Mouse (Mus musculus): ENCODE results near the gene Dld. TPM values are rescaled to one million over a fixed set of nuclear protein-coding genes. Genes with fewer than 3 reads are reported as not detected.

Dld gene
- polyA plus RNA-seq, 1 experiment from 2014 or later = 126 TPM

DNA sequence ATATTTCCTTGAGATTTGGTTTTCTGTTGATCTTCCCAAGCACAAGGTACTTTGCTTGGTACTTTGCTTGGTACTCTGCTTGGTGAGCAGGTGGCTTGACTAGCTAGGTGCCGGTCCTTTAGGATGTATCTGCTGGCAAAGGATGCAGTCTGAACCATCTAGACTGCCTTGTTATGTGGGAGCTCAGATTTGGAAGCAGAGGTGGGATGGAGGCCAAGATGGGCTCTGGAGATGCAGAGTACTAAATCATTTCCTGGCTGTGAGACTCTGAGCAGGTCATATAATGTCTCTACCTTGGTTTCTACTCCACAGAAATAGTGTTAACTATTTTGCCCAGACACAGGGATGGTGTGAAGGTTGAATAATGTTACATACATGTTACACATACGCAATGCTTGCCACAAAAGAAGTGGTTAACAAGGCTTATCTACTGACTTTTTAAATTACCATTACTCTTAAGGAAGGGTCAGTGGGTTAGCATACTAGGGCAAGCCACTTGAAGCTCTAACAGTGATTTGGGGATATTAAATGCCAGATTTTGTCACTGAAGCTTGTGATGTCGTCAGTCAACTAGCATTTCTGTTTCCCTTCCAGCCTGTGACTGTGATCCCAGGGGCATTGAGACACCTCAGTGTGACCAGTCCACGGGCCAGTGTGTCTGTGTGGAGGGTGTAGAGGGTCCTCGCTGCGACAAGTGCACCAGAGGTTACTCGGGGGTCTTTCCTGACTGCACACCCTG is 33.4 kb downstream of the Dld start:
- no peaks in the 10 kb centered on the region; the same call in 1 of the 2 replicates for H3K36me3 ChIP-seq (ENCODE audit: poor library complexity, severe bottlenecking)
- H3K9ac ChIP-seq = no peak overlapping the region
- no peak overlapping the region for H3K27ac ChIP-seq
- no peak overlapping the region for H3K4me2 ChIP-seq
- H3K4me1 ChIP-seq = peaks cover 7% of the 10 kb centered on the region; the same call in 1 of the 2 replicates
- no peak overlapping the region for H3K4me3 ChIP-seq
- ATAC-seq = no peak
- no peaks in the 10 kb centered on the region for H3K27me3 ChIP-seq
- 94% methylated on average over 7 of the region's 7 CpGs for WGBS
- no peaks in the 10 kb centered on the region for H3K9me3 ChIP-seq (replicated peaks)

GRCm38 (mm10) chr12:31315961-31316360 is 35.3 kb downstream of the Dld start:
- no peak for ATAC-seq
- Histone ChIP-seq H3K27ac (no peak overlapping the region), H3K4me1 (peaks cover 7% of the 10 kb centered on the region; the same call in 1 of the 2 replicates), H3K4me2 (no peak overlapping the region), H3K4me3 (no peak overlapping the region), H3K9ac (no peak overlapping the region), H3K9me3 (replicated peaks) (no peaks in the 10 kb centered on the region), H3K36me3 (ENCODE audit: poor library complexity, severe bottlenecking) (no peaks in the 10 kb centered on the region; the same call in 1 of the 2 replicates), H3K27me3 (no peaks in the 10 kb centered on the region)
- 76% methylated on average over 6 of the region's 6 CpGs for WGBS

DNA sequence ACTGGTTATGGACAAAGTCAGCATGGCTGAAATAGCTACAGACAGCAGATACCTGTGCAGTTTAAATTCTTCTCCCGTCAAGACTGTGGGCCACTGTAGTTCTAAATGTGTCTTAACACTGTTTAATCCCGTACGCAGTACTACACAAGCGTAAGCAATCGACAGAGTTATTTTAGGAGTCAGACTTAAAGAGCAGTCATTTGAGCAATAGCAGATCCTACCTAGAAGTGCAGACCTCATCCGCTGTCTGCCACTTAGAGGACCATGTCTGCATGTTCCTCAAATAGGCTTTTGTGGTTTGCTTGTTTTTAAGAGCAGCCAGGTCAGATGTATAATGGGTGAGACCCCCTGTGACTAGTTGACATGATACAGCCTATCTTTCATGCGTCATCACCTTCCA is 36.9 kb downstream of the Dld start:
- 96% methylated on average over 7 of the region's 7 CpGs for WGBS
- ATAC-seq = no peak
- no peak overlapping the region for H3K4me2 ChIP-seq
- no peaks in the 10 kb centered on the region for H3K27me3 ChIP-seq
- H3K4me3 ChIP-seq = no peak overlapping the region
- H3K36me3 ChIP-seq (ENCODE audit: poor library complexity, severe bottlenecking) = no peaks in the 10 kb centered on the region; the same call in 1 of the 2 replicates
- H3K27ac ChIP-seq = no peak overlapping the region
- H3K9ac ChIP-seq = no peak overlapping the region
- peaks cover 7% of the 10 kb centered on the region; the same call in 1 of the 2 replicates for H3K4me1 ChIP-seq
- no peaks in the 10 kb centered on the region for H3K9me3 ChIP-seq (replicated peaks)

DNA sequence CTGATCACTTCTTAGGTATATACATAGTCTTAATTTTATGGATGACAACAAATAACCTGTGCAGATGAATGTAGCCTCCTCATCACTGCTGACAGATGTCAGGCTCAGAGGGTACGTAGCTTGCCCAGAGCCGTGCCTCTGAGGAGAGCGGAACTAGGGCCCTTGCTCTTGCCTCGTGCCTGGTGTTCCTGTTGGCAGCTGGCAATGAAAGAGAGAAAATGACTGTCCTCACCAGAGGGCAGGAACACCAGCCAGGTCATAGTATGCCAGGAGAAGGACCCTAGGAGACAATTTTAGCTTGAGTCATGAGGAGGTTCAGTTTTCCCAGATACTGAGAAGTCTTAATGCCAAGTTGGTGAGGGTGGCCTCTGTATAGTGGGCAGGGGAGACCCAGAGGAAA is 38.1 kb downstream of the Dld start:
- Histone ChIP-seq H3K27me3 (no peaks in the 10 kb centered on the region), H3K27ac (no peak overlapping the region), H3K4me3 (no peak overlapping the region), H3K9ac (no peak overlapping the region), H3K9me3 (replicated peaks) (no peaks in the 10 kb centered on the region), H3K36me3 (ENCODE audit: poor library complexity, severe bottlenecking) (no peaks in the 10 kb centered on the region; the same call in 1 of the 2 replicates), H3K4me1 (no peaks in the 10 kb centered on the region), H3K4me2 (no peak overlapping the region)
- no peak for ATAC-seq
- whole genome bisulfite sequencing = 94% methylated on average over 4 of the region's 4 CpGs

DNA sequence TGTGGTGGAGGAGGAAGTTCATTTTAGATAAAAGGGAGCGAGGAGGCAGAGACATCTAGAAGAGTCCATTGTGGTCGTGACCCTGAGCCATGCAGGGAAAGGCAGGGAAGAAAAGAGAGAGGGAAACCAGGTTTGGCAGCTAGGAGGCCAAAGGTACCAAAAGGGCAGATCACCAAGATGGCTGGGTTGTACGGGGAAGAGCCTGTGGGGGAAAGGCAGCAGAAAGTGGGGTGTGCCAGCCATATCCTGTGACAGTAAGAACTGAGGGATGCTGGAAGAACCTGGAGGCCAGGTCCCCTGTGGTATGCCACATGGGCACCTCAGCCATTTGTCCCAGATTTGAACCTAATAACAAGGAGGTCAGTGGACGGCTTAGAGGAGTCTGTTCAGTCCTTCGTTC is 39.0 kb downstream of the Dld start:
- H3K9me3 ChIP-seq (replicated peaks) = no peaks in the 10 kb centered on the region
- H3K4me3 ChIP-seq = no peak overlapping the region
- 93% methylated on average over 5 of the region's 5 CpGs for WGBS
- H3K9ac ChIP-seq = no peak overlapping the region
- H3K4me2 ChIP-seq = no peak overlapping the region
- H3K36me3 ChIP-seq (ENCODE audit: poor library complexity, severe bottlenecking) = no peaks in the 10 kb centered on the region; the same call in 1 of the 2 replicates
- no peaks in the 10 kb centered on the region for H3K27me3 ChIP-seq
- no peak for ATAC-seq
- H3K4me1 ChIP-seq = no peaks in the 10 kb centered on the region
- no peak overlapping the region for H3K27ac ChIP-seq

- ATAC-seq = no peak
- Histone ChIP-seq H3K27ac (no peak overlapping the region), H3K4me2 (no peak overlapping the region), H3K27me3 (no peaks in the 10 kb centered on the region), H3K36me3 (ENCODE audit: poor library complexity, severe bottlenecking) (no peaks in the 10 kb centered on the region; the same call in 1 of the 2 replicates), H3K4me1 (no peaks in the 10 kb centered on the region), H3K9me3 (replicated peaks) (no peaks in the 10 kb centered on the region), H3K4me3 (no peak overlapping the region), H3K9ac (no peak overlapping the region)
- 86% methylated on average over 9 of the region's 9 CpGs for WGBS
Measured at GRCm38 (mm10) chr12:31311671-31312265, 39.5 kb downstream of the Dld start.

DNA sequence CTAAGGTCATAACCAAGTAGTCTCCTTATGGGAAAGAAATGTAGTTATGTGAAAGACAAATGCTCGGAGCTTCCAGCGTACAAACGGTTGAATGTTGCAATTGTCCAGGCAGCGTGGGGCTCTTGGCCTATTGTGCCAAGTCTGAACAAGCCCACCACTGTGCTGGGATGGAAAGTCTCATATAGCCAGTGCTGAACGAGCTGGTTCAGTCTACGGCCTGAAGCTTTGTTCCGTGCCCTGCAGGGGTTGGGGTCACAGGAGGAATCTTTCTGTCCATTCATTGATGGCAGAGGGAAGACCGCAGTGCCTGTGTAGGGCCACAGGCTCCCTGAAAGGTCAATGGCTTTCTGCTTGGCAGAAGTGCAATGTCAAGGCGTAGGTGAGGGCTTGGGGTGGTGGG is 40.6 kb downstream of the Dld start:
- Histone ChIP-seq H3K27me3 (no peaks in the 10 kb centered on the region), H3K4me3 (no peak overlapping the region), H3K9me3 (replicated peaks) (no peaks in the 10 kb centered on the region), H3K4me2 (no peak overlapping the region), H3K36me3 (ENCODE audit: poor library complexity, severe bottlenecking) (no peaks in the 10 kb centered on the region; the same call in 1 of the 2 replicates), H3K9ac (no peak overlapping the region), H3K4me1 (no peaks in the 10 kb centered on the region), H3K27ac (no peak overlapping the region)
- 34% methylated on average over 9 of the region's 9 CpGs for WGBS
- no peak for ATAC-seq

DNA sequence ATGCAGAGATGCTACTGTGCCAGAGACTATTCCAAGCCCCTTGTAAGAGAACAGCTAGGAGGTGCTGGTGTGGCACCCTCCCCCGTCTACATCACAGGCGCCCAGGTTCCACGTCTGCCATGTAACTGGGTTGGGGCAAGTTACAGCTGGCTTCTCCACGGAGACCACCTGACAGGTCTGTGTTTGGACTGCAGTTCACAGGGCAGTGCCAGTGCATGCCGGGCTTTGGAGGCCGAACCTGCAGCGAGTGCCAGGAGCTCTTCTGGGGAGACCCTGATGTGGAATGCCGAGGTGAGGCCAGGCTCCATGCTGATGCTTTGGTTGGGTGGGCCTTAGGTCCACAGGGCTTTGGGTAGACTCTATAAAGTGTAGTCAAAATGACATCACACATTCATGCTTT is 43.5 kb downstream of the Dld start:
- Histone ChIP-seq H3K27ac (no peak overlapping the region), H3K36me3 (ENCODE audit: poor library complexity, severe bottlenecking) (no peaks in the 10 kb centered on the region), H3K27me3 (no peaks in the 10 kb centered on the region), H3K4me2 (no peak overlapping the region), H3K4me3 (no peak overlapping the region), H3K4me1 (0 out of 2 replicates have a peak, but pooled peaks cover 5% of the 10 kb centered on the region), H3K9ac (no peak overlapping the region), H3K9me3 (replicated peaks) (no peaks in the 10 kb centered on the region)
- ATAC-seq = no peak
- 94% methylated on average over 8 of the region's 8 CpGs for WGBS

DNA sequence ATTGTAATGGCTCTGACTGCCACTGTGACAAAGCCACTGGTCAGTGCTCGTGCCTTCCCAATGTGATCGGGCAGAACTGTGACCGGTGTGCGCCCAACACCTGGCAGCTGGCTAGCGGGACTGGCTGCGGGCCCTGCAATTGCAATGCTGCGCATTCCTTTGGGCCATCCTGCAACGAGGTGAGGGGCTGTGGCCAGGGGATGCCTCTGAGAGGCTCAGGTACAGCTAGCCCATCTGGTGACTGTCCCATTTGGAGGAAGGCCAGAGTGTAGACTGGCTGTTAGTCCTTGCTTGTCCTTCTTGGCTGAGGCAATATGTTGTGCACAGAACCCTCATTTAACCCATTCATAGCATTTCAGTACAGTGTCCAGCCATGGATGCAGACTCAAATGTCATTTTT is 44.2 kb downstream of the Dld start:
- Histone ChIP-seq H3K27ac (no peak overlapping the region), H3K9ac (no peak overlapping the region), H3K27me3 (no peaks in the 10 kb centered on the region), H3K36me3 (ENCODE audit: poor library complexity, severe bottlenecking) (no peaks in the 10 kb centered on the region), H3K4me2 (no peak overlapping the region), H3K9me3 (replicated peaks) (no peaks in the 10 kb centered on the region), H3K4me1 (0 out of 2 replicates have a peak, but pooled peaks cover 10% of the 10 kb centered on the region), H3K4me3 (no peak overlapping the region)
- ATAC-seq = no peak
- 93% methylated on average over 8 of the region's 8 CpGs for WGBS

DNA sequence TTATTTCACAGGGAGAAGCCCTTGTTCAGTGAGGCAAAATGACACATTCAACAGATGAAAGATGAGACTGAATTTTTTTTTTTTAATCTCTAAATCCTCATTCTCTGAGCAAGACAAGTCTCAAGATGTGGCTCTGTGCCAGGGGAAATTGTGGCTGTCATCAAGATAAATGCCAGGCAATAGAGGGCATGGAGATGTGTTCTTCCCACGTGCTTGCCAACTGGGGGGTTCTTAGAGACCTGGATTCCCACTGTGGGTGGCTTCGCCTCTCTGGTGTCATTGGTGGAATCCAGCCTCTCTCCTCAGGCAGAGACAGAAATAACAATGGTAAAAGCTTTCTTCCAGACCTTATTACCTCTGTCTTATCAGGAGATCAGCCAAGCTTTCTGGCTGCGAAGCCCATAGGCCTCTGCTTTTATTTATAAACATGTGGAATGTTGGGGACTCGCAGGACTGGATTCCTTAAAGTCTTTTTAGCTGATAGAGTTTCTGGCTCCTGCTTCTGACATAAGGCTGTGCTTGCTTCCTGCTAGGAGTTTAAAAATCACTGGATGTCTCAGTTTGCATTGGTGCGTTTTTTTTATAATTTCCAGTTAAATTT is 45.1 kb downstream of the Dld start:
- no peaks in the 10 kb centered on the region for H3K27me3 ChIP-seq
- no peak overlapping the region for H3K9ac ChIP-seq
- 75% methylated on average over 5 of the region's 5 CpGs for WGBS
- H3K4me2 ChIP-seq = no peak overlapping the region
- H3K36me3 ChIP-seq (ENCODE audit: poor library complexity, severe bottlenecking) = no peaks in the 10 kb centered on the region
- no peaks in the 10 kb centered on the region for H3K9me3 ChIP-seq (replicated peaks)
- H3K4me1 ChIP-seq = 0 out of 2 replicates have a peak, but pooled peaks cover 10% of the 10 kb centered on the region
- no peak overlapping the region for H3K27ac ChIP-seq
- no peak overlapping the region for H3K4me3 ChIP-seq
- no peak for ATAC-seq

GRCm38 (mm10) chr12:31302766-31303511 is 48.3 kb downstream of the Dld start:
- no peaks in the 10 kb centered on the region for H3K27me3 ChIP-seq
- no peak overlapping the region for H3K4me3 ChIP-seq
- 0 out of 2 replicates have a peak, but pooled peaks cover 10% of the 10 kb centered on the region for H3K4me1 ChIP-seq
- no peaks in the 10 kb centered on the region for H3K36me3 ChIP-seq (ENCODE audit: poor library complexity, severe bottlenecking)
- H3K9me3 ChIP-seq (replicated peaks) = no peaks in the 10 kb centered on the region
- H3K9ac ChIP-seq = no peak overlapping the region
- no peak overlapping the region for H3K27ac ChIP-seq
- no peak overlapping the region for H3K4me2 ChIP-seq
- 77% methylated on average over 16 of the region's 16 CpGs for WGBS
- peak; percentile 70; the same call in 1 of the 2 replicates for ATAC-seq

GRCm38 (mm10) chr12:31302266-31302665 is 49.0 kb downstream of the Dld start:
- ATAC-seq = 0 out of 2 replicates have a peak, but pooled peaks have one; percentile 43
- Histone ChIP-seq H3K4me2 (no peak overlapping the region), H3K9ac (no peak overlapping the region), H3K4me3 (no peak overlapping the region), H3K27ac (no peak overlapping the region), H3K27me3 (no peaks in the 10 kb centered on the region), H3K9me3 (replicated peaks) (no peaks in the 10 kb centered on the region), H3K36me3 (ENCODE audit: poor library complexity, severe bottlenecking) (no peaks in the 10 kb centered on the region), H3K4me1 (0 out of 2 replicates have a peak, but pooled peaks cover 10% of the 10 kb centered on the region)
- WGBS = 93% methylated on average over 5 of the region's 5 CpGs

Data from forebrain, embryonic 13.5 days (tissue).